Mouse (Mus musculus) midbrain, embryonic 12.5 days (tissue): ENCODE data around the gene Tcf12. TPM values are rescaled to one million over a fixed set of nuclear protein-coding genes. Genes with fewer than 3 reads are reported as not detected.
A peak's percentile ranks its signal among the peaks of the same experiment; 100 is the strongest.

Experiments used
- ATAC-seq: fragments of 200-750 bp; cut with Nextera tagmentation; 2 replicates; pipeline ENCODE4 v1.8.0; 2017; ENCODE audit warnings: low read depth, moderate TSS enrichment, moderate library complexity; ENCODE audit not compliant: low FRiP score
- H3K27ac ChIP-seq: fragments of 300-500 bp; sonication (generic); replicated peaks from 2 replicates; pipeline ENCODE4 v1.5.1; 2016; ENCODE audit warnings: mild to moderate bottlenecking
- H3K27me3 ChIP-seq: fragments of 300-500 bp; sonication (generic); 2 replicates; pipeline ENCODE4 v1.6.1; 2016; ENCODE audit warnings: mild to moderate bottlenecking
- H3K36me3 ChIP-seq: fragments of 300-500 bp; sonication (generic); 2 replicates; pipeline ENCODE4 v1.6.1; 2016
- H3K4me1 ChIP-seq: fragments of 300-500 bp; sonication (generic); 2 replicates; pipeline ENCODE4 v1.6.1; 2016
- H3K4me2 ChIP-seq: fragments of 300-500 bp; sonication (generic); replicated peaks from 2 replicates; pipeline ENCODE4 v1.6.1; 2016; ENCODE audit warnings: mild to moderate bottlenecking, moderate library complexity
- H3K4me3 ChIP-seq: fragments of 300-500 bp; sonication (generic); 2 replicates; pipeline ENCODE4 v1.5.1; 2016; ENCODE audit warnings: mild to moderate bottlenecking
- H3K9ac ChIP-seq: fragments of 300-500 bp; sonication (generic); replicated peaks from 2 replicates; pipeline ENCODE4 v1.6.1; 2016; ENCODE audit warnings: mild to moderate bottlenecking, moderate library complexity
- H3K9me3 ChIP-seq: fragments of 300-500 bp; sonication (generic); 2 replicates; pipeline ENCODE4 v1.6.1; 2016; ENCODE audit warnings: mild to moderate bottlenecking
- WGBS: fragments of 180-500 bp; shearing (Covaris S2); methylation state at CpG from one replicate; pipeline ENCODE4 v1.1.7; 2016; 5-methylcytosine and 5-hydroxymethylcytosine counted together
- polyA plus RNA-seq: library from polyadenylated mRNA; unstranded; fragments of >200 nt; fragmentation: Nextera tagmentation; extraction: Ambion mirVana; gene quantifications from 2 replicates; pipeline ENCODE4 v1.2.1, GENCODE M21; 2016

The Tcf12 gene
- polyA plus RNA-seq, 1 experiment from 2014 or later = 227 TPM

- ATAC-seq = no peak
- no peaks in the 10 kb centered on the region for H3K9me3 ChIP-seq
- peaks cover 34% of the 10 kb centered on the region for H3K4me1 ChIP-seq
- H3K27me3 ChIP-seq = no peaks in the 10 kb centered on the region
- 6% methylated on average over 7 of the region's 7 CpGs for WGBS
- H3K4me2 ChIP-seq = peak overlapping the region; percentile 55
- H3K27ac ChIP-seq = peak overlapping the region; percentile 60
- H3K4me3 ChIP-seq = peak overlapping the region; percentile 48
- no peaks in the 10 kb centered on the region for H3K36me3 ChIP-seq
- H3K9ac ChIP-seq = peak overlapping the region; percentile 39
Observed at GRCm38 (mm10) chr9:71895291-71895690, 216.4 kb downstream of the Tcf12 start.

DNA sequence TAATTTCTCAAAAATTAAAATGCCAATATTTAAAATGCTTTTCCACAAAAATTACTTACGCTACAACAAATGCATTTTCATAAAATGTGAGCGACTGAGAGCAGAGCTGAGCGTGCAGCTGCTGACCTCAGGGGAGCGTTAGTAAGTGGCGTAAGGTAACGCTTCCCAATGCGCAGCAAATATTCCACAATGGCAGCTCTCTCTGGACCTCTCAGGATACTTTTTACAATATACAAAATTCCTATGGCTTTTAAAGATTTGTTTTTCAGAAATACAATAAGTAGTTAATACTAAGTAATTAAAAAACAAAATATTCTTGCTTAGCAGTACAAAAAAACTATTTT lies 216.8 kb downstream of the Tcf12 start:
- H3K9ac ChIP-seq = peak overlapping the region; percentile 58; the same call in 1 of the 2 replicates
- H3K27me3 ChIP-seq = no peaks in the 10 kb centered on the region
- peaks cover 34% of the 10 kb centered on the region for H3K4me1 ChIP-seq
- H3K9me3 ChIP-seq = no peaks in the 10 kb centered on the region
- ATAC-seq = no peak
- H3K36me3 ChIP-seq = no peaks in the 10 kb centered on the region
- WGBS = 10% methylated on average over 7 of the region's 7 CpGs
- peak overlapping the region; percentile 55 for H3K4me2 ChIP-seq
- H3K4me3 ChIP-seq = peak overlapping the region; percentile 48
- H3K27ac ChIP-seq = peak overlapping the region; percentile 75; the same call in 1 of the 2 replicates

DNA sequence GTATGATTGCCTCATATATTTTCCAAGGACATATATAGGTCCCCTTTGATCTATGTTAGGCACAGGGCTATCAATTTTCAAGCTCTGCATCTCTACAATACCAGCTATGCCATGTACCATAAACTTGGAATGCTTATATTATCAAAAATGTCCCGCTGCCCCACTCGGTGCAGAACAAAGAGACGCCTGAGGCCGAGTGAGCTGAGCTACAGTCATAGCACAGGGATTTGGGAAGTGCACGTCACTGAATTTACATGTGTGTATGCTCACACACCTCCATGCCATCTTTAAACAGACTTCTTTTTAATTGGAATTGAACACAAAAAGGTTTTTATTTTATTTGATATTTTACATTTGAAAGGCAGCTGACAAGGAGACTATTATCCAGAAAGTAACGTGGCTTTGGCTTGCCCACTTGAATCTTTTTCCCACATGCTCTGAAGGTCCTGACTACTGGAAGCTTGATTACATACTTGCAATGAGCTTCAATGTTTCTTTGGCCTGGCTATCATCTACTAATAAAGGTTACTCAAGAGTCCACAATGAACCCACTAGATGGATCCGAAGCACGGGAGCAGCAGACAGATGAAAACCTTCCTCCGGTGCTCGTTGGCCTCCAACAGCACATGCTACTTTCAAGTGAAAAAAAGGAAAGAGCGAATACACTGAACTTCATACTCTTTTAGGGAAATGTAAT lies 217.3 kb downstream of the Tcf12 start:
- Histone ChIP-seq H3K4me2 (peak overlapping the region; percentile 55), H3K4me1 (peaks cover 36% of the 10 kb centered on the region), H3K27me3 (no peaks in the 10 kb centered on the region), H3K9me3 (no peaks in the 10 kb centered on the region), H3K4me3 (peak overlapping the region; percentile 48), H3K27ac (peak overlapping the region; percentile 75), H3K36me3 (no peaks in the 10 kb centered on the region), H3K9ac (peak overlapping the region; percentile 58)
- no peak for ATAC-seq
- WGBS = 14% methylated on average over 11 of the region's 11 CpGs

DNA sequence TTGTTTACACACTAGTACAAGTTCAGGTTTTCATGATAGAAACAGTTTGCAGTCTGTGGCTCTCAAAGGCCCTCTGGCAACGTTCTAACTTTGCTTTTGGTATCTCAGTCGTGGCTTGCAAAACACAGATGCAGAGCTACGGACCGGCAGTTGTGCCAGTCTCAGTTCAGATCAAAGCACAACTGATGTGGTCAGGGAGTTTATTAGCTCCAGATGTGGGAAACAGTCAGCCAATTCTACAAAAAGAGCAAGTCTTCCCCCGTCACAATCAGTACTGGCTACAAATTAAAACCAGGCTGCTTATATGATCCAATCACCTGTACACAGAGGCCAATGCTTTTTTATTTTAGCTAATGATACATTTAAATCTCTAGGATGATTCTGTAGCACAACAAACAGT lies 223.2 kb downstream of the Tcf12 start:
- Histone ChIP-seq H3K4me2 (peak overlapping the region; percentile 17; the same call in 1 of the 2 replicates), H3K9me3 (no peaks in the 10 kb centered on the region), H3K36me3 (peaks cover 8% of the 10 kb centered on the region; the same call in 1 of the 2 replicates), H3K4me1 (peaks cover 18% of the 10 kb centered on the region), H3K27me3 (no peaks in the 10 kb centered on the region), H3K4me3 (no peak overlapping the region), H3K9ac (0 out of 2 replicates have a peak overlapping the region, but pooled peaks have one; percentile 15), H3K27ac (no peak overlapping the region)
- no peak for ATAC-seq
- WGBS = 39% methylated on average over 5 of the region's 5 CpGs

DNA sequence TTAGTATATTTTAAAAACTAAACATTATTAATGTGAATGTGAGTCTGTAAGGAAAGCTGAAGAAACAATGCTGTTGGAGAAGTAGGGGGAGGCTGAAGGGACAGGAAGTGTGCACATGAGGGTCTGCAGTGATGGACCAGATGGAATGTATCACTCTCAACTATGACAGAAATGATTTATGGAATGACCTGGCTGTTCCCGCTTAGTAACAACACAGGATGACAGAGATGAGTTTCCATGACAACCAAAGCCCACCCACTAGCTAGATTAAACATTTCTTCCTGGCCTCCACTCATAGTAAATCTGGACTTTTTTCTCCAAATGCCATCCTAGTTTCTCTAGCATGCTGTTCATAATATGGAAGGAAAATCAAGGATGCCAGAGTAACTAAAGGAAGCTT lies 231.0 kb downstream of the Tcf12 start:
- peaks cover 35% of the 10 kb centered on the region for H3K4me1 ChIP-seq
- 0 out of 2 replicates have a peak, but pooled peaks have one; percentile 31 for ATAC-seq
- H3K27ac ChIP-seq = peak overlapping the region; percentile 71
- WGBS = 7% methylated on average over 1 of the region's 1 CpGs
- no peaks in the 10 kb centered on the region for H3K27me3 ChIP-seq
- no peak overlapping the region for H3K9ac ChIP-seq
- 0 out of 2 replicates have a peak, but pooled peaks cover 3% of the 10 kb centered on the region for H3K9me3 ChIP-seq
- no peak overlapping the region for H3K4me2 ChIP-seq
- H3K36me3 ChIP-seq = peaks cover 36% of the 10 kb centered on the region
- H3K4me3 ChIP-seq = no peak overlapping the region

DNA sequence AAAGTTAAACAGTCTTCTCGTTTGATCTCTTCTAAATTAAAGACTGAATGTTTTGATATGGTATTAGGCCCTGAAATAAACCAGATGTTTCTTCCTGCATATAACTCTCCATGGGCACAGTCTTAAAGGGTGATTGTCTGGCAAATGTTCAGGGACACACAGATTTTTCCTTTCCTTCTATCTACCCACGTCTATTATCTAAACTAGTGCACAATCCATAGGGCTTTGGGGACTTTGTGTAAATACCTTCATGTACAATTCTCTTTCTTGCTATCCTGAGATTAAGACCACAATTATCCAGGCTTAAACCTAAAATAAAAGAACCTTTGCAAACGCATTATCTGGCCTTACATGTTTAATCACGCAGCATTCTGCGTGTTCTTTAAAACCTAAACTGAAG lies 231.7 kb downstream of the Tcf12 start:
- Histone ChIP-seq H3K27me3 (no peaks in the 10 kb centered on the region), H3K4me3 (no peak overlapping the region), H3K9me3 (0 out of 2 replicates have a peak, but pooled peaks cover 3% of the 10 kb centered on the region), H3K4me2 (no peak overlapping the region), H3K36me3 (peaks cover 41% of the 10 kb centered on the region), H3K9ac (no peak overlapping the region), H3K4me1 (peaks cover 35% of the 10 kb centered on the region), H3K27ac (peak overlapping the region; percentile 79)
- WGBS = 10% methylated on average over 5 of the region's 5 CpGs
- peak; percentile 69 for ATAC-seq

DNA sequence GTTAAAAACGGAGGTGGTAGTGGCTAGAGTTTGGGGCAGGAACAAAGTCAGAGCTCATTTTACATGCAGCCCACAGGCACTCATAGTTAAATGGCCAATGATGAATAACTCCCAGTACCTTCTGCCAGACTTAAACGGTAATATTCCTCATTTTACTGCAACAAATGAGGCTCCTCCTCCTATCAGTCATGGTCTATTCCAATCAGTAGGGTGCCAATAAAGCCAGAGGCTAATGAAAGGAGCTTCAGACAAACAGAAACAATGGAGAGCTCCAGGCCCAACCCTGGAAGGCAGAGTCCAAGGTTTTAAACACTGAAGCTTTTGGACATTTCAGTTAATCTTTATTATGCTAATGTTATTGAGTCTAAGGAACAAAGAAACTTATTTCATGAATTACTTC lies 232.3 kb downstream of the Tcf12 start:
- no peak overlapping the region for H3K4me3 ChIP-seq
- WGBS = 8% methylated on average over 2 of the region's 2 CpGs
- ATAC-seq = peak; percentile 92
- H3K9ac ChIP-seq = no peak overlapping the region
- H3K27me3 ChIP-seq = no peaks in the 10 kb centered on the region
- peaks cover 44% of the 10 kb centered on the region for H3K36me3 ChIP-seq
- H3K4me1 ChIP-seq = peaks cover 35% of the 10 kb centered on the region
- H3K9me3 ChIP-seq = 0 out of 2 replicates have a peak, but pooled peaks cover 3% of the 10 kb centered on the region
- H3K4me2 ChIP-seq = peak overlapping the region; percentile 15; the same call in 1 of the 2 replicates
- peak overlapping the region; percentile 79 for H3K27ac ChIP-seq

DNA sequence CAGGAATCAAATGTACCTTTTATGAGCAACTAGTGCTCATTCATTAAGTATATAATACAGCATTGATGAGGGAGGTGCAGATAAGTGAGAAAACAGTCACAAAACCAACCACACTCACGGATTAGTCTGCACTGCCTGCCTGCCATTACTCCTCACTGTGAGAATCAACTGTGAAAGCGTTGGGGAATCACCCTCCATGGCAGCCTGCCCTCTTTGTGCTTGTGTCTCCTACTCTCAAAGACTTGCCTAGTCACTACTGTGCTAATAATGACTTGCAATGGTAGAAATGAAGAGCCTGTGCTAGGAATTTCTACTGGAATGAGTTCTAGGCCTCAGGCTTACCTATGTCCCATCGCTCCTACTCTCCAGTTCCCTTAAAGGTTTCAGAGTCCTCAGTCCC lies 233.8 kb downstream of the Tcf12 start:
- Histone ChIP-seq H3K36me3 (peaks cover 48% of the 10 kb centered on the region), H3K27ac (0 out of 2 replicates have a peak overlapping the region, but pooled peaks have one; percentile 39), H3K4me1 (peaks cover 32% of the 10 kb centered on the region), H3K9ac (no peak overlapping the region), H3K4me2 (no peak overlapping the region), H3K9me3 (0 out of 2 replicates have a peak, but pooled peaks cover 3% of the 10 kb centered on the region), H3K27me3 (no peaks in the 10 kb centered on the region), H3K4me3 (no peak overlapping the region)
- 49% methylated on average over 3 of the region's 3 CpGs for WGBS
- ATAC-seq = no peak

DNA sequence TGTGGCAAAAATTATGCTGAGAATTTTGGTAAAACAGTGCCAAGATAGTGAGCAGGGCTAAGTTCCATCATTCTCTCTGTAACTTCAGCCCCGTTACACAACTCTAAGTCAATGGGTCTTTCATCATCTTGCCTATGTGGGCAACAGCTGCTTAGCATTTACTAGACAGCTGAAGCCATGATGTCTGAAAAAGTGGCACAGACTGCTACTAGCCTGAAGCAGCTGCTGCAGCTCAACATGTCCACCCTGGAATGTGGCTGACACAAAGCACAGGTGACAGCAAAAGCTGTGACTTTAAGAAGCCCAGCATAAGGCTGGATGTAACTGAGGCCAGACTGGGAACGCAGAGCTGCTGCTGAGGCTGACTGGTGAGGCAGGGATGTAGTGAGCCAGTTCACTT lies 236.9 kb downstream of the Tcf12 start:
- Histone ChIP-seq H3K36me3 (peaks cover 60% of the 10 kb centered on the region), H3K27me3 (no peaks in the 10 kb centered on the region), H3K4me2 (no peak overlapping the region), H3K27ac (no peak overlapping the region), H3K4me1 (peaks cover 16% of the 10 kb centered on the region), H3K4me3 (no peak overlapping the region), H3K9ac (no peak overlapping the region), H3K9me3 (0 out of 2 replicates have a peak, but pooled peaks cover 3% of the 10 kb centered on the region)
- WGBS = 94% methylated on average over 2 of the region's 2 CpGs
- no peak for ATAC-seq

- WGBS = 85% methylated on average over 3 of the region's 3 CpGs
- peaks cover 62% of the 10 kb centered on the region for H3K36me3 ChIP-seq
Observed at GRCm38 (mm10) chr9:71874035-71874572, 237.6 kb downstream of the Tcf12 start.

GRCm38 (mm10) chr9:71863338-71863737 lies 248.3 kb downstream of the Tcf12 start:
- H3K4me3 ChIP-seq = no peak overlapping the region
- WGBS = 80% methylated on average over 7 of the region's 7 CpGs
- no peak overlapping the region for H3K27ac ChIP-seq
- H3K4me1 ChIP-seq = peaks cover 3% of the 10 kb centered on the region; the same call in 1 of the 2 replicates
- H3K27me3 ChIP-seq = no peaks in the 10 kb centered on the region
- H3K9me3 ChIP-seq = no peaks in the 10 kb centered on the region
- no peak overlapping the region for H3K9ac ChIP-seq
- peaks cover 39% of the 10 kb centered on the region for H3K36me3 ChIP-seq
- no peak for ATAC-seq
- no peak overlapping the region for H3K4me2 ChIP-seq

More at GRCm38 (mm10) chr9:71874035-71874572, 237.6 kb downstream of the Tcf12 start:
- H3K9me3 ChIP-seq = 0 out of 2 replicates have a peak, but pooled peaks cover 3% of the 10 kb centered on the region
- no peak overlapping the region for H3K9ac ChIP-seq
- H3K4me2 ChIP-seq = no peak overlapping the region
- H3K4me1 ChIP-seq = peaks cover 12% of the 10 kb centered on the region
- H3K4me3 ChIP-seq = no peak overlapping the region
- H3K27me3 ChIP-seq = no peaks in the 10 kb centered on the region
- no peak for ATAC-seq
- H3K27ac ChIP-seq = peak overlapping the region; percentile 17; the same call in 1 of the 2 replicates

DNA sequence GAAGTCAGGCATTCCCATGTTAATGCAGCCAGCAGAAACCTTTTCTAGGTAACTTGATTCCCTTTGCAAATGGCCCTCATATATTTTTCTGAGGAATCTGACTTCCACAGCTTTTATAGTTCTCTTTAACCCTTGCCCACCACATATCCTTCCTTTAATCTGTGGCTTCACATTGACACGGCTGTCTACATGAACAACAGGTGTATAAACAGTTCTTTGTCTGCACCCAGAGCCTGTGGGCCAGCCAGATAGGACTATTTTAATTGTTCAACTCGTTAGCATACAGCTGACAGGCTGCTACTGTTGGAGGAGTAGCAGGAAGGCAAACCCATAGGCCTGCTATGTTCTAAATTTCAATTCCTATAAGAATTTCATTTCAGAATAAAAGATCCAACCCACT lies 250.0 kb downstream of the Tcf12 start:
- 24% methylated on average over 2 of the region's 2 CpGs for WGBS
- no peaks in the 10 kb centered on the region for H3K27me3 ChIP-seq
- H3K27ac ChIP-seq = 0 out of 2 replicates have a peak overlapping the region, but pooled peaks have one; percentile 4
- no peak overlapping the region for H3K9ac ChIP-seq
- H3K36me3 ChIP-seq = peaks cover 44% of the 10 kb centered on the region
- peak; percentile 63; the same call in 1 of the 2 replicates for ATAC-seq
- no peak overlapping the region for H3K4me3 ChIP-seq
- no peaks in the 10 kb centered on the region for H3K9me3 ChIP-seq
- H3K4me1 ChIP-seq = peaks cover 3% of the 10 kb centered on the region; the same call in 1 of the 2 replicates
- no peak overlapping the region for H3K4me2 ChIP-seq
